Mouse (Mus musculus): ENCODE results near the gene Olfr1209.

The Olfr1209 gene

GRCm38 (mm10) chr2:88915057-88915456 lies at the start of gene Olfr1209:
Gene Olfr1209, minus strand, starts transcription at chr2:88915157.
- DNase-seq (ENCODE audit: low spot score), result no peak

- DNase-seq (ENCODE audit: low spot score), result no peak
These were observed 38.7 kb upstream of the Olfr1209 start, which contains the start of gene Olfr1212 for GRCm38 (mm10) chr2:88953669-88954068. Gene Olfr1212, plus strand, starts transcription at chr2:88953969.

- DNase-seq (ENCODE audit: low spot score), result no peak
These were observed 23.1 kb upstream of the Olfr1209 start, which contains the start of gene Olfr1211 for GRCm38 (mm10) chr2:88938011-88938410. Gene Olfr1211, minus strand, starts transcription at chr2:88938111.

DNA sequence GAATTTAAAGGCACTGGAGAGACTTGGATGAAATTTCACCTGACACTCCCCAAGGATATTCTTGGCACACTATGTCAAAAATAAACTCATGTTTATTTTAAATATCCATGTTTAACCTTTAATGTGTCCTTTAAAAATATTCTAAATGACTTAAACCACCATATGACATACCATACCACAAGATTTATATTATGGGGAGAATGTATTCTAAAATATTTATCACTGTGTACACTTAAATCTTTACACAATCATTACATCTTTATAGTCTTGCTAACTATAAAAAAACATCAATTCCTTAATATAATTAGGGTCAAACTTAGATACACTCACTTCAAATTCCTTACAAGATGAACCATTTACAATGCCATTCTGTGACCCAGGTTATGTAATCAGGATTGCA lies 12.7 kb downstream of the Olfr1209 start, which contains the start of gene Olfr1208:
Gene Olfr1208, minus strand, starts transcription at position 101 of the 400 bp plus-strand sequence.
- no peak for DNase-seq (ENCODE audit: low spot score)

DNA sequence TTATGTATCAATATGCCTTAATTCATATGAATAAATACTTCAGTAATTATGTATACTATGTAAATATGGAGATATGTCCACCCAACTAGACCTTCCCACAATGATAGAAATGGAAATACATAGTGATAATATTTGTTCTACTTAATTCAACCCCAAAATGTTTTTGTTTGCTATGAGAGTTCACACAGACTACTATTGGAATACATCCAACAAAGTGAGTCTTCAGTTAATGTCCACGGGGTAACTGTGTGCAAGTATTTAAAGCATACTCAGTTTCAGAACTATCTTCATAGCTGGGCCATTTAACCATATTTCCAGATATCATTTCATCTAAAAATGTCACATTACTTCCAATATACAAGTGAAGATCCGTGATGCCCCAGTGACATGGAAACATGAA lies 52.0 kb downstream of the Olfr1209 start, which contains the start of gene Olfr1206:
Gene Olfr1206, plus strand, starts transcription at position 301 of the 400 bp plus-strand sequence.
- no peak for DNase-seq (ENCODE audit: low spot score)

Data from urinary bladder, postnatal 14 days (tissue).